Mouse (Mus musculus): Measurements from ENCODE around the gene Amn.

- no peak for TF ChIP-seq POLR2A (IDR thresholded peaks at IDR 0.05; ENCODE audit: low read depth, low read length)
- no peak for TF ChIP-seq CTCF (conservative IDR thresholded peaks at IDR 0.05; ENCODE audit: insufficient read depth, insufficient read length, low read depth, low read length)
These were observed 12.7 kb downstream of the Amn start for GRCm38 (mm10) chr12:111283573-111283972.
